Mouse (Mus musculus) fat pad, adult 2 months (tissue): ENCODE measurements around the gene Vax2.

Experiments
- DNase-seq: peaks from one replicate; pipeline ENCODE4 v3.0.0-alpha.2; 2011; ENCODE audit warnings: low read depth, low spot score; ENCODE audit errors: extremely low read depth

Gene Vax2

DNA sequence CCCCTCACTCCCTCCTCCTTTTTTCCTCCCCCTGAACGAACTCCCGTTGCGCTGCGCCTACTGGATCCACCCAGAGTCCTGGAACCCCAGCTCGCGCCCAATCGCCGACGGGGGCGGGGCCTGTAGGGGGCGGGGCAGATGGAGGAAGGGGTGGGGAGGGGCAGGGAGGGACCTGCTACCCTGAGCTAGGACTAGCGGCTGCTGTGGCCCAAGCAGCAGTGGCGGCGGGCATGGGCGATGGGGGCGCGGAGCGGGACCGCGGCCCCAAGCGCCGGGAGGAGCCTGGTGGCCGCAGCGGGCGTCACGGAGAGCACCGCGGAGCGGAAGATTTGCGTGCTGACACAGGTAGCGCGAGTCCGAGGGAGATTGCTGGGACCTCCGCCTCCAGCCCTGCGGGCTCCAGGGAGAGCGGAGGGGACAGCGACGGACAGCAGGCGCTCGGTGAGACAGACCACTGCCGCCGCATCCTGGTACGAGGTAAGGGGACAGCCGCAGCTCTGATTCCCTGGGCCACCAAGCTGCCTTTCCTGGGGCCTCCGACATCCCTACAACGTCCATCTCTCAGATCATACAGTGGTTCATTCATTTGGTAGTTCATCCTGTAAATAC lies at the start of gene Vax2:
TSS of gene Vax2 (plus strand) at position 198 of the 609 bp plus-strand sequence.
- no peak for DNase-seq

GRCm38 (mm10) chr6:83665009-83665408 lies 46.1 kb upstream of the Vax2 start:
- no peak for DNase-seq

DNA sequence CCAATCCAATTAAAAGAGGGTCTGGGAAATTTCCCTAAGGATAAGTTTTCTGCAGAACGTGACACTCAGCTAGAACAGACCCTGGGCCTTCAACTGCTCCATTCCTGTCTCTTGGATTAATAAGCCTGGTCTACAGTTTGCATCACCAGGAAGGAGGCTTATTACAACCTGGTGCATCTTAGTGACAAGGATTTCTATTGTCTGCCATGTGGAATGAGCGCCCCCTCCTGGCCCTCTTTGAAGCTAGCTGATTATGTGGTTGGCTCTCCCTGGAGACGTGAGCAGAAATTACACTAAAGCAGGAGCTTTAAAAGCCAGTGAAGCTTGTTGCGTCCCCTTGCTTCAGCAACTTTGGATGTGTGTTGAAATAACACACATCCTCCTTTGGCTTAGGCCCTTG lies 37.7 kb upstream of the Vax2 start:
- no peak for DNase-seq

- no peak for DNase-seq
These were observed 33.3 kb upstream of the Vax2 start, which contains the start of gene Cd207 for GRCm38 (mm10) chr6:83677757-83678156. Cd207 (minus strand) TSS chr6:83677857.

- no peak for DNase-seq
These were observed 21.7 kb upstream of the Vax2 start for GRCm38 (mm10) chr6:83689374-83689773.

DNA sequence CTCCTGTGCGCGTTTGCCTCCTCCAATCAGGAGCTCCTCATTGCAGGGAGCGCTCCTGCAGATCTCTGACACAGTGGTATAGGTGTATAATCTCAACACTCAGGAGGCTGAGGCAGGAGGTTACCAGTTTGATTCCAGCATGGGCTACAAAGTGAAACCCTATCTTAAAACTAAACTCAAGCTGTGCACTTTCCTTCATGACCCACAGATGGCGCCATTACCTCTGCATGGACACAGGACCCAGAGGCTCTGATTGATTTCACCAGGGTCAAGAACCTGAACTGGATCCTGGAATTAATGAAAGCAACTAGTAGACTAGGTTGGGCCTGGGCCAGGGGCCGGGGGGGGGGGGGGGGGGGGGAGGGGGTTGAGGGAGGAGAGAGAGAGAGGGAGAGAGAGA lies 20.8 kb upstream of the Vax2 start:
- DNase-seq: no peak

DNA sequence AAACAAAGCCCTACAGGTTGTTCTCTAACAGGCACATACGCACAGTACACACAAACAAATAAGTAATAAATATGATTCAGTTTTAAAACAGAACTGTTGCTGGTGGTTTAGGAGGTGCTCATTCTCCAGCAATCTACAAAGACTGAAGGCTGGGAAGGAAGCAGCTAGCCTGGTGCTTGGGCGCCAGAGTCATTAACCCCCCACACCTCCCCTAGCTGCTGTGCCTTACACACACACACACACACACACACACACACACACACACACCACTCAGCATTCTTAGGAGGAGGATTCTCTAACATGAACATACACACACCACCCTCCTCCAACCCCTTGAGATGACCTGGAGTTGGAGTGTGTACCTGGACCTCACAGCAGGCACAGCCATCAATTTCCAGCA lies 20.1 kb upstream of the Vax2 start:
- no peak for DNase-seq

DNA sequence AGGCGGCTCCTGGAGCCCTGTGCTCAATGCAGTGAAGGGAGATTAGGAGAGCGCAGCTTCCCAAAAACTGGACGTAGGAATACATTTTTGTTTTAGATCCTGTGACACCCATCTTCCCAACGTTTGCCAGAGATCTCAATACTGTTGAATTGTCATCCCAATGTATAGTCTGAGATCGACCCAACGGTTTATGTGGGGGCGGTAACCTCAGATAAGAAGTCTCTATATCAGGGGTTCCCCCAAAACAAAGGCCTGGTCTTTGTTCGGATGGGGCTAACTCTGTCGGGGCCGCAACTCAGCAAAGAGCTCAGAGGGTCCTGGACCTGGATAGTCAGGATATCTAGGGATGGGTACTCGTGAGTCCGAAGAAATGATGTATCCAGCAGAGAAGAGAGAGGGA lies 18.1 kb upstream of the Vax2 start:
- no peak for DNase-seq

- no peak for DNase-seq
These were observed 17.2 kb upstream of the Vax2 start for GRCm38 (mm10) chr6:83693835-83694234.

DNA sequence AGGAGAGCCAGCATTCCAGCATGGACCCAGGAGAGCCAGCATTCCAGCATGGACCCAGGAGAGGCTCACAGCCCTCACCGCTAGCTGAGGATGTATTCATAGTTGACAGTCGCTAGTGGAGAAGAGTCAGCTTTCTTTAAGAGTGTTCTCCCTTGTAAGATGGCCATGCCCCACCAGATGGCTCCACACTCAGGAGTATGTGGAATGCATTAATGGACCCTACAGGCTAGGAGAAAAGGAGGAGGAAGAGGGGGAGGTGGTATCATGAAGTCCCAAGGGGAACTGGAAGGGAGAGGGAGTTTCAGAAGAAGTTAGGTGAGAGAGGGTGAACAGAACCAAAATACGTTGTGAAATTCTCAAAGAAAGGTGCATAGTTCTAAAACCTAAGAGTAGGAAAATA lies 15.3 kb upstream of the Vax2 start:
- no peak for DNase-seq

DNA sequence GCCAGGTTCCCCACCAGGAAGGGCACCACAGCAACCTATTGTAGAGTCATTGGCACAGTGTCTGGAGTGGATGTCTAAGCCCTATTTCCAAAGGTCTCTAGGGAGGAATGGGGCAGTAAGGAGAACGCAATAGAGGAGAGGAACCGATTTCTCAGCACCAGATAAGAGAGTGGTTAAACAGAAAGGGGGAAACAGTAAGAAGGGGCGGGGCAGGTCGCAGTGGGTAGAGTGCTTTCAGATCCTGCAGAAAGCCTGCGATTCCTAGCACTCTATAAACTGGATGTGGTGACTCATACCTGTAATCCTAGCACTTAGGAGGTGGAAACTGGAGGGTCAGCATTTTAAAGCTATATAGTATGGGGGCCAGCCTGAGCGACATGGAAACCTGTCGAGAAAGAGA lies 14.4 kb upstream of the Vax2 start:
- DNase-seq: no peak

- no peak for DNase-seq
These were observed 13.1 kb upstream of the Vax2 start for GRCm38 (mm10) chr6:83697932-83698331.

DNA sequence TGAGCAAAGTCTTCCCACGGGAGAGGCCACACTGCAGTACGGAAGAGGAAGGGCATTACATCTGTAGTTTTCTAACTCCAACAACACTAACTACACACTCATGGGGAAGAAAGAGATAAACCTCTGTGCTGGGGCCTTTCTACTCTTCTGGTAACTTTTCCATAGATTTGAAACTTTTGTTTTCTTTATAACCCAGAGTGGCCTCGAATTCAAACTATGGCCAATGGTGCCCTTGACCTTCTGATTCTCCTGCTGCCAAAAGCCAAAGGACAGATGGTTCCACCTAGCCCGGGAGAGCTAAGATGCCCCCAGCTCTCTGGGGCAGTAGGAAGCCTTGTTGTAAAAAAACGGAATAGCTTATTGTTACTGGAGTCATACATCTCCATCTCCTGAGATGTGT lies 11.1 kb upstream of the Vax2 start:
- no peak for DNase-seq

GRCm38 (mm10) chr6:83701001-83701400 lies 10.1 kb upstream of the Vax2 start:
- no peak for DNase-seq

DNA sequence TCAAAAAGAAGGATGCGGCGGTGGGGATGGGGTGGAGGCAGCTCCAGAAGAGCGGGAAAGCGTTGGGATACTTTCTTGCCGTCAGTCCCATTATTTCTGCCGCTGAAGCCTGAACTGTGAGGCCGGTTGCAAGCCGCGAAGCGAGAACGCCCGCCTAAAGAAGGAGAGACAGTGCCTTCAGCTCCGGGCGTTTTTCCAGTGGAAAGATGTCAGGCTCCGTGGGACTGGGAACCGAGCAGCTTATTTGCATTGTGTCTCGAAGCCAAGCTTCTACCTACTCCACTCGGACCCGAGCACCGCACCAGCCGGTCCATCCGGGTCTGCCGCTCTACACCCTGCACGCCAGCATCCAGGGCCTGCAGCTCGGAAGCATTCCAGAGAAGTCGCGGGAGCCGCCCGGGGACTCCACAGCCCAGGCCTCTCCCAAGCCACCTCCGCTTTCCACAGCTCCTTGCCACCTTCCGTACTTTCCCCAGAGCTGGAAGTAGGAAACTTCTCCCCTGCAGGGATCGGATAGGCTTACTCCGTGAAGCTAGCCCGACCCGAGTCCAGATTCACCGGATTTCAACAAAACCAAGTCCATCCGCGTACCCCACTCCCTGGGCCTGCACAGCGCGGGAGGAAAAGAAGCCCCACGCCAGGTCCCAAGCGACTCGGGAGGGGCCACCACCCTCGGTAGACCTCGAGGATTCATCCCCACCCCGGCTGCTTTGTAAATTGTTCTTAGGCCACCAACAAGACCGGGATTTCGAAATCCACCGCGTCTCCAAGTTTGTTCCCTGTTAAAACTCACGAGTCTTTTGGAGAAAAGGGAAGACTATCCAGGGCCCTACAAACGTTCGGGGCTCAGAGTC lies 8.7 kb upstream of the Vax2 start:
- DNase-seq: no peak

DNA sequence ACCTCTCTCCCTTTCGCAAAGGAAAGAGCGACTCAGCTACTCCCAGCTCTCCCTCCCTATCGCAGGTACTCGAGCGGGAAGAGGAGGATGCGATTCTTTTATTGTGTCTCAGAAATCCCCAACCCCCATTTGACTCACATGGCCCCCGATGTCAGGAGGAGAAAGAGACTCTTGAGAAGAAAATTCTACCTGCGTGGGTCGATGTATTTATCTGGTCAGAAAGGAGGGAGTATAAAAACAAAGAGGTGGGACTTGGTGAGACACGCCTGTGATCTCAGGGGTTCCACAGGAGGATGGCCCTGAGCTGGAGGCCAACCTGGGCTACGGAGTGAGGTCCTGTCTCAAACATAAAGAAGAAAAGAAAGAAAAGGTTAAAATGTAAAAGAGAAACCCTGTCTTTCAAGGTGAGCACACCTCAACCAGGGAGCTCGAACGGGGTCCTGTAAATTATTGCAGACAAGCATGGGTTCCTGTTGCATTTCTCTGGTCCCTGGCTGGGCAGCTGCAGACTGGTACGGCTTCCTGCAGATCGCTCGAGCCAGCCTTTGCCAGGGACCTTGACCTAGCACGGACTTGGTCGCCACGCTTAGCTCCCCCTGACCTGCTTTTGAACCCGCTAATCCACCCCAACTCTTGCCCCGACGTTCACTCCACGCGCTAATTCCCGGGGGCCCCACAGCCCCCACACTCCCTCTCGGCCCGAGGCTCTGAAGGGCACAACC lies 7.9 kb upstream of the Vax2 start:
- no peak for DNase-seq

GRCm38 (mm10) chr6:83703722-83704078 lies 7.4 kb upstream of the Vax2 start:
- DNase-seq: no peak

GRCm38 (mm10) chr6:83704294-83704693 lies 6.8 kb upstream of the Vax2 start:
- no peak for DNase-seq

GRCm38 (mm10) chr6:83704701-83705100 lies 6.4 kb upstream of the Vax2 start:
- no peak for DNase-seq

GRCm38 (mm10) chr6:83707738-83708510 lies 3.1 kb upstream of the Vax2 start:
- no peak for DNase-seq

DNA sequence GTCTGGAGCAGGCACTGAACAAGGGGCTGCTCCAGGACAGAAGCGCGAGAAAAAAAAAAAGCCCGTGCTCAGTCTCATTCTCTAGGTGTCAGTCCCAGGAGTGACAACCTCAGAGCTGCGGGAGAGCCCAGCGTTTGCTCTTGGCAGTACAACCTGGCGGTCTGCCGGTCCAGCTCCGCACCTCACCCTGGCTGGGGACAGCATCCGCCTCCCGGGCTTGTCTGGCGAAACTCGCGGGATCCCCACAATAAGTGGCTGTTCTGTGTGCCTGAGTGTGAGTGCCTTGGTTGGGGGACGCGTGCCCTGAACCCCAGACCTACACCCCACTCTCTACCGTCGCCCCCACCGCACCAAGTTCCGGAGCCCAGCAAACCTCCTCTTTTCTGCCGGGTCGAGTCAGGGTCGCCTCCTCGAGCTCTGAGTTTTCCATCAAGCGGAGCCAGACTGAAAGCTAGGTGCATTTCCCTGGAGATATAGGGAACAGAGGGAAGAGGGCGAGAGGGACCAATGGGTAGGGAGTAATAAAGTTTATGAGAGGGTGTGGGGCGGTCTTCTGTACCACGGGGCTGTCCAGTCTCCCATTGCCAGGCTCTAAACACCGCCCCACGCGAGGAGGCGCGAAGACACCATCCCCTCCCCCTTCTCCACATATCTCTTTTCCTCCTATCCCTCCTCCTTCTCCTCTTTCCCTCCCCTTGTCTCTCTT lies 550 bp upstream of the Vax2 start:
- DNase-seq: no peak
